Mouse (Mus musculus): ENCODE results near the gene 1700007K13Rik. TPM values are rescaled to one million over a fixed set of nuclear protein-coding genes. Genes with fewer than 3 reads are reported as not detected.

The 1700007K13Rik gene
- polyA plus RNA-seq, 1 experiment from 2014 or later = 0.63 TPM

- Histone ChIP-seq H3K9ac (ENCODE audit: low read length) (no peak overlapping the region), H3K36me3 (ENCODE audit: control insufficient read depth, insufficient read depth, low read length) (no peaks in the 10 kb centered on the region), H3K4me1 (replicated peaks; ENCODE audit: control insufficient read depth, insufficient read depth) (no peaks in the 10 kb centered on the region), H3K9me3 (ENCODE audit: control insufficient read depth, low read length) (no peaks in the 10 kb centered on the region), H3K27ac (replicated peaks) (no peak overlapping the region), H3K4me2 (replicated peaks; ENCODE audit: low read depth) (no peak overlapping the region), H3K27me3 (ENCODE audit: control insufficient read depth, insufficient read depth, low read length) (no peaks in the 10 kb centered on the region), H3K4me3 (ENCODE audit: low read depth, low read length) (no peak overlapping the region)
- DNase-seq (ENCODE audit: low spot score) = peak; percentile 44
- WGBS = 40% methylated on average over 3 of the region's 3 CpGs
- peak; percentile 63 for TF ChIP-seq CTCF (IDR thresholded peaks at IDR 0.05; ENCODE audit: low read depth)
- TF ChIP-seq EP300 (optimal IDR thresholded peaks at IDR 0.05) = no peak
- ATAC-seq (ENCODE audit: low FRiP score, low TSS enrichment) = no peak
Measured at GRCm38 (mm10) chr2:28423167-28423566, 43.0 kb downstream of the 1700007K13Rik start.

- H3K4me2 ChIP-seq (replicated peaks; ENCODE audit: low read depth) = no peak overlapping the region
- no peak overlapping the region for H3K9ac ChIP-seq (ENCODE audit: low read length)
- no peaks in the 10 kb centered on the region for H3K27me3 ChIP-seq (ENCODE audit: control insufficient read depth, insufficient read depth, low read length)
- WGBS = 27% methylated on average over 4 of the region's 4 CpGs
- TF ChIP-seq EP300 (optimal IDR thresholded peaks at IDR 0.05) = no peak
- peak; percentile 90 for TF ChIP-seq CTCF (IDR thresholded peaks at IDR 0.05; ENCODE audit: low read depth)
- H3K4me1 ChIP-seq (replicated peaks; ENCODE audit: control insufficient read depth, insufficient read depth) = no peaks in the 10 kb centered on the region
- H3K27ac ChIP-seq (replicated peaks) = no peak overlapping the region
- no peaks in the 10 kb centered on the region for H3K36me3 ChIP-seq (ENCODE audit: control insufficient read depth, insufficient read depth, low read length)
- H3K4me3 ChIP-seq (ENCODE audit: low read depth, low read length) = no peak overlapping the region
- ATAC-seq (ENCODE audit: low FRiP score, low TSS enrichment) (peak; percentile 33; the same call in 1 of the 2 replicates), DNase-seq (ENCODE audit: low spot score) (peak; percentile 85)
- no peaks in the 10 kb centered on the region for H3K9me3 ChIP-seq (ENCODE audit: control insufficient read depth, low read length)
Measured at GRCm38 (mm10) chr2:28419898-28420297, 46.2 kb downstream of the 1700007K13Rik start.

- 41% methylated on average over 2 of the region's 2 CpGs for WGBS
- TF ChIP-seq EP300 (optimal IDR thresholded peaks at IDR 0.05) = no peak
- peak; percentile 91 for TF ChIP-seq CTCF (IDR thresholded peaks at IDR 0.05; ENCODE audit: low read depth)
- H3K27ac ChIP-seq (replicated peaks) = no peak overlapping the region
- H3K9me3 ChIP-seq (ENCODE audit: control insufficient read depth, low read length) = no peaks in the 10 kb centered on the region
- no peak overlapping the region for H3K9ac ChIP-seq (ENCODE audit: low read length)
- no peaks in the 10 kb centered on the region for H3K27me3 ChIP-seq (ENCODE audit: control insufficient read depth, insufficient read depth, low read length)
- peak; percentile 64 for ATAC-seq (ENCODE audit: low FRiP score, low TSS enrichment)
- H3K4me3 ChIP-seq (ENCODE audit: low read depth, low read length) = no peak overlapping the region
- H3K4me2 ChIP-seq (replicated peaks; ENCODE audit: low read depth) = no peak overlapping the region
- no peaks in the 10 kb centered on the region for H3K4me1 ChIP-seq (replicated peaks; ENCODE audit: control insufficient read depth, insufficient read depth)
- H3K36me3 ChIP-seq (ENCODE audit: control insufficient read depth, insufficient read depth, low read length) = no peaks in the 10 kb centered on the region
- DNase-seq (ENCODE audit: low spot score) = peak; percentile 89
Measured at GRCm38 (mm10) chr2:28418034-28418433, 48.1 kb downstream of the 1700007K13Rik start.

- no peak for DNase-seq (ENCODE audit: low spot score)
- no peaks in the 10 kb centered on the region for H3K9me3 ChIP-seq (ENCODE audit: control insufficient read depth, low read length)
- ATAC-seq (ENCODE audit: low FRiP score, low TSS enrichment) = no peak
- 83% methylated on average over 1 of the region's 1 CpGs for WGBS
- H3K27ac ChIP-seq (replicated peaks) = no peak overlapping the region
- no peaks in the 10 kb centered on the region for H3K27me3 ChIP-seq (ENCODE audit: control insufficient read depth, insufficient read depth, low read length)
- no peaks in the 10 kb centered on the region for H3K4me1 ChIP-seq (replicated peaks; ENCODE audit: control insufficient read depth, insufficient read depth)
- no peak overlapping the region for H3K4me3 ChIP-seq (ENCODE audit: low read depth, low read length)
- no peak overlapping the region for H3K9ac ChIP-seq (ENCODE audit: low read length)
- H3K36me3 ChIP-seq (ENCODE audit: control insufficient read depth, insufficient read depth, low read length) = no peaks in the 10 kb centered on the region
- TF ChIP-seq CTCF (IDR thresholded peaks at IDR 0.05; ENCODE audit: low read depth) (no peak), EP300 (optimal IDR thresholded peaks at IDR 0.05) (no peak)
- H3K4me2 ChIP-seq (replicated peaks; ENCODE audit: low read depth) = no peak overlapping the region
Measured at GRCm38 (mm10) chr2:28416511-28416910, 49.6 kb downstream of the 1700007K13Rik start.

GRCm38 (mm10) chr2:28415387-28416024, 50.6 kb downstream of the 1700007K13Rik start:
- Histone ChIP-seq H3K27me3 (ENCODE audit: control insufficient read depth, insufficient read depth, low read length) (no peaks in the 10 kb centered on the region), H3K4me2 (replicated peaks; ENCODE audit: low read depth) (no peak overlapping the region), H3K9me3 (ENCODE audit: control insufficient read depth, low read length) (no peaks in the 10 kb centered on the region), H3K4me3 (ENCODE audit: low read depth, low read length) (no peak overlapping the region), H3K27ac (replicated peaks) (no peak overlapping the region), H3K4me1 (replicated peaks; ENCODE audit: control insufficient read depth, insufficient read depth) (no peaks in the 10 kb centered on the region), H3K9ac (ENCODE audit: low read length) (no peak overlapping the region), H3K36me3 (ENCODE audit: control insufficient read depth, insufficient read depth, low read length) (no peaks in the 10 kb centered on the region)
- no peak for DNase-seq (ENCODE audit: low spot score)
- TF ChIP-seq EP300 (optimal IDR thresholded peaks at IDR 0.05) (no peak), CTCF (IDR thresholded peaks at IDR 0.05; ENCODE audit: low read depth) (no peak)
- ATAC-seq (ENCODE audit: low FRiP score, low TSS enrichment) = no peak
- 39% methylated on average over 10 of the region's 10 CpGs for WGBS

GRCm38 (mm10) chr2:28414757-28415137, 51.4 kb downstream of the 1700007K13Rik start:
- no peak overlapping the region for H3K4me2 ChIP-seq (replicated peaks; ENCODE audit: low read depth)
- H3K4me1 ChIP-seq (replicated peaks; ENCODE audit: control insufficient read depth, insufficient read depth) = no peaks in the 10 kb centered on the region
- 91% methylated on average over 5 of the region's 5 CpGs for WGBS
- TF ChIP-seq CTCF (IDR thresholded peaks at IDR 0.05; ENCODE audit: low read depth) = no peak
- no peak for TF ChIP-seq EP300 (optimal IDR thresholded peaks at IDR 0.05)
- H3K36me3 ChIP-seq (ENCODE audit: control insufficient read depth, insufficient read depth, low read length) = no peaks in the 10 kb centered on the region
- no peak for DNase-seq (ENCODE audit: low spot score)
- H3K4me3 ChIP-seq (ENCODE audit: low read depth, low read length) = no peak overlapping the region
- H3K9ac ChIP-seq (ENCODE audit: low read length) = no peak overlapping the region
- H3K27me3 ChIP-seq (ENCODE audit: control insufficient read depth, insufficient read depth, low read length) = no peaks in the 10 kb centered on the region
- H3K27ac ChIP-seq (replicated peaks) = no peak overlapping the region
- no peaks in the 10 kb centered on the region for H3K9me3 ChIP-seq (ENCODE audit: control insufficient read depth, low read length)
- no peak for ATAC-seq (ENCODE audit: low FRiP score, low TSS enrichment)
